Mouse (Mus musculus) midbrain, embryonic 10.5 days (tissue): Measurements from ENCODE around the gene Gadd45gip1. TPM values are rescaled to one million over a fixed set of nuclear protein-coding genes. Genes with fewer than 3 reads are reported as not detected.

Source experiments
- DNase-seq: peaks from one replicate; pipeline ENCODE4 v3.0.0-alpha.2; 2017; ENCODE audit warnings: low spot score
- H3K27ac ChIP-seq: fragments of 300-500 bp; sonication (generic); replicated peaks from 2 replicates; pipeline ENCODE4 v1.5.1; 2016; ENCODE audit warnings: mild to moderate bottlenecking
- H3K27me3 ChIP-seq: fragments of 300-500 bp; sonication (generic); 2 replicates; pipeline ENCODE4 v1.6.1; 2016; ENCODE audit warnings: low read depth, mild to moderate bottlenecking; ENCODE audit not compliant: poor library complexity, severe bottlenecking
- H3K36me3 ChIP-seq: fragments of 300-500 bp; sonication (generic); 2 replicates; pipeline ENCODE4 v1.6.1; 2016; ENCODE audit warnings: mild to moderate bottlenecking, moderate library complexity
- H3K4me1 ChIP-seq: fragments of 300-500 bp; sonication (generic); 2 replicates; pipeline ENCODE4 v1.6.1; 2016
- H3K4me3 ChIP-seq: fragments of 300-500 bp; sonication (generic); 2 replicates; pipeline ENCODE4 v1.5.1; 2016; ENCODE audit warnings: mild to moderate bottlenecking, moderate library complexity
- H3K9me3 ChIP-seq: fragments of 300-500 bp; sonication (generic); replicated peaks from 2 replicates; pipeline ENCODE4 v1.6.1; 2016; ENCODE audit warnings: mild to moderate bottlenecking
- WGBS: fragments of 180-500 bp; shearing (Covaris S2); methylation state at CpG from one replicate; pipeline ENCODE4 v1.1.7; 2016; 5-methylcytosine and 5-hydroxymethylcytosine counted together
- polyA plus RNA-seq: library from polyadenylated mRNA; unstranded; fragments of >200 nt; fragmentation: Nextera tagmentation; extraction: Ambion mirVana; gene quantifications from 2 replicates; pipeline ENCODE4 v1.2.1, GENCODE M21; 2016

Gene Gadd45gip1
- polyA plus RNA-seq, 1 experiment from 2014 or later: 47.2 TPM

DNA sequence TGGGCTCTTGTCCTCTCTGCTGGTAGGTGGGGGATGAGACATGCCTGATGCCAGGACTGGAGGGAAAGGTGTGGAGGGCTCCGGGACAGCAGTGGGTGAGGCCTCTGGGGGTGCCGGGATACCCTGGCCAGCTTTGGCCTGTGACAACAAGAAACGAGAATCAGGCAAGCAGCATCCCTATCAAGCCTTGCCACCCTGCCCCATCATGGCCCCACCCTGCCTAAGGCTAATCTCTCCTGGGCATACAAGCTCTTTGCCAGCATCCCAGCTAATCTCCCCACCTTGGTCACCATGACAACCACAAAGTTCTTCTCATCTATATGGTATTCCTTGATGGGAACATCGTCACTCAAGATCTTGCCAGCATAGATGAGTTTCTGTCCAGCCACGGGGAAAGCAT is 7.2 kb downstream of the Gadd45gip1 start:
- peaks cover 83% of the 10 kb centered on the region for H3K36me3 ChIP-seq
- H3K9me3 ChIP-seq: no peaks in the 10 kb centered on the region
- WGBS: 88% methylated on average over 5 of the region's 5 CpGs
- no peak overlapping the region for H3K27ac ChIP-seq
- H3K4me3 ChIP-seq: no peak overlapping the region
- peaks cover 44% of the 10 kb centered on the region for H3K4me1 ChIP-seq
- no peak for DNase-seq
- no peaks in the 10 kb centered on the region for H3K27me3 ChIP-seq

- H3K27ac ChIP-seq: peak overlapping the region; percentile 97; the same call in 1 of the 2 replicates
- 95% methylated on average over 2 of the region's 2 CpGs for WGBS
- H3K4me3 ChIP-seq: peak overlapping the region; percentile 92
- H3K9me3 ChIP-seq: no peaks in the 10 kb centered on the region
- no peak for DNase-seq
- peaks cover 51% of the 10 kb centered on the region for H3K4me1 ChIP-seq
- no peaks in the 10 kb centered on the region for H3K27me3 ChIP-seq
- peaks cover 83% of the 10 kb centered on the region for H3K36me3 ChIP-seq
Measured at GRCm38 (mm10) chr8:84839411-84839810, 8.1 kb downstream of the Gadd45gip1 start.

GRCm38 (mm10) chr8:84839875-84840247 is 8.5 kb downstream of the Gadd45gip1 start:
- Histone ChIP-seq H3K36me3 (peaks cover 83% of the 10 kb centered on the region), H3K9me3 (no peaks in the 10 kb centered on the region), H3K4me1 (peaks cover 56% of the 10 kb centered on the region), H3K27ac (peak overlapping the region; percentile 97), H3K27me3 (no peaks in the 10 kb centered on the region), H3K4me3 (peak overlapping the region; percentile 92)
- WGBS: 6% methylated on average over 7 of the region's 7 CpGs
- DNase-seq: no peak

DNA sequence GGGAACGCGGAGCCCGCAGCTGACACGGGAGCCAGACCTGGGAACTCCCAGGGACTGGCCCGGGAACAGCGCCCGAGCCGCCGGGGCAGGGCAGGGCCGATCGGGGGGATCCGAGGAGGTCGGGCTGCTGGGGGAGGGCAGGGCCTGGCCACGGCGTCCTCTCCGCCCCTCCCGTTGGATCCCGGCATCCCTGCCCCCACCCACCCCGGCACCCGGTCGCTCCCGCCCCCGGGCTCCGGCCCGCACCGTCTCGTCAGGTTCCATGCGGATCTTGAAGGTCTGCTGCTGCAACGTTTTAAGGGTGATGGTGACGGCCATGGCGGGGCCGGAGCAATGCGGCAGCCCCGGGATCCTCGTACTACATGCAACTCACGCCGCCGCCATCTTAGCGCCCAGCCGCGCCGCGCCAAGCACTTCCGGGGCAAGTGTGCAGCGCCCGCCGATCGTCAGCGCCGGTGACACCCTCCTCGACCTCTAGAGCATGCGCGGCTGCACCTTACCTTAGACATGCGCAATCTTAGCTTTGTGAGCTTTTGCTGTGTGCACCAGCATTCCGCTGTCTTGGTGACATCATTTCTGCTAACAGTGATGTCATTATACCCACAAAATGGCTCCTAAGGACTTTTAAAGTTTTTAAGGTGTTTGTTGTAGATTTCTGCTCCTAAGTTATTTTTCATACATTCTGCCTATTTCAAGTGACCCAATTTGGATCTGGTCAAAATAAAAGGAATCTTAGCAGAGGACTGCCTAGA is 9.1 kb downstream of the Gadd45gip1 start, which contains the start of gene Rad23a:
TSS of gene Rad23a (minus strand) at position 418 of the 752 bp plus-strand sequence.
- H3K36me3 ChIP-seq: peaks cover 83% of the 10 kb centered on the region
- H3K27ac ChIP-seq: peak within 1 kb of the TSS; percentile 97
- no peaks in the 10 kb centered on the region for H3K9me3 ChIP-seq
- peaks cover 61% of the 10 kb centered on the region for H3K4me1 ChIP-seq
- under 1% methylated on average over 55 of the region's 55 CpGs for WGBS
- H3K4me3 ChIP-seq: peak within 1 kb of the TSS; percentile 92
- no peaks in the 10 kb centered on the region for H3K27me3 ChIP-seq
- peak; percentile 94 for DNase-seq

DNA sequence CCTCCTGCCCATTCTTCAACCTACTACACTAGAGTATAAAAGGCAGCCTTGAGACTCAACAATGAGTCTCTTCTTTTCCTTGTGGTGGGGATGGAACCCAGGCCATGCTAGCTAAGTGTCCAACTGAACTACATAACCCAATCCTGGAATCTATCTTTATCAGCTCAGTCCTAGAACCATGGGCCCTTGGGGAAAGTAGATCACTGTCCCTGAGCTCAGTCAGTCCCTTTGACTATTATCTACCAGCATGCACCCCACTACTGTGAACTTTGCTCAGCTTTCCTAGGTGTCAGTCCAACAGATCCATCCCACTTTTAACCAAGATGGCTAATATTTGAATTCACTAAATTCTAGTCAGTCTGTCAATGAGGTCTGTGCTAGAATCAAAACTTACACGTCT is 10.2 kb downstream of the Gadd45gip1 start:
- peaks cover 62% of the 10 kb centered on the region for H3K4me1 ChIP-seq
- 85% methylated on average over 1 of the region's 1 CpGs for WGBS
- no peak overlapping the region for H3K4me3 ChIP-seq
- H3K36me3 ChIP-seq: peaks cover 78% of the 10 kb centered on the region
- DNase-seq: no peak
- no peaks in the 10 kb centered on the region for H3K27me3 ChIP-seq
- H3K27ac ChIP-seq: no peak overlapping the region
- no peaks in the 10 kb centered on the region for H3K9me3 ChIP-seq

- no peaks in the 10 kb centered on the region for H3K9me3 ChIP-seq
- peaks cover 50% of the 10 kb centered on the region for H3K4me1 ChIP-seq
- H3K27ac ChIP-seq: no peak overlapping the region
- DNase-seq: no peak
- 92% methylated on average over 9 of the region's 9 CpGs for WGBS
- H3K36me3 ChIP-seq: peaks cover 50% of the 10 kb centered on the region
- peak overlapping the region; percentile 94 for H3K4me3 ChIP-seq
- no peaks in the 10 kb centered on the region for H3K27me3 ChIP-seq
Measured at GRCm38 (mm10) chr8:84844397-84845070, 13.2 kb downstream of the Gadd45gip1 start.

DNA sequence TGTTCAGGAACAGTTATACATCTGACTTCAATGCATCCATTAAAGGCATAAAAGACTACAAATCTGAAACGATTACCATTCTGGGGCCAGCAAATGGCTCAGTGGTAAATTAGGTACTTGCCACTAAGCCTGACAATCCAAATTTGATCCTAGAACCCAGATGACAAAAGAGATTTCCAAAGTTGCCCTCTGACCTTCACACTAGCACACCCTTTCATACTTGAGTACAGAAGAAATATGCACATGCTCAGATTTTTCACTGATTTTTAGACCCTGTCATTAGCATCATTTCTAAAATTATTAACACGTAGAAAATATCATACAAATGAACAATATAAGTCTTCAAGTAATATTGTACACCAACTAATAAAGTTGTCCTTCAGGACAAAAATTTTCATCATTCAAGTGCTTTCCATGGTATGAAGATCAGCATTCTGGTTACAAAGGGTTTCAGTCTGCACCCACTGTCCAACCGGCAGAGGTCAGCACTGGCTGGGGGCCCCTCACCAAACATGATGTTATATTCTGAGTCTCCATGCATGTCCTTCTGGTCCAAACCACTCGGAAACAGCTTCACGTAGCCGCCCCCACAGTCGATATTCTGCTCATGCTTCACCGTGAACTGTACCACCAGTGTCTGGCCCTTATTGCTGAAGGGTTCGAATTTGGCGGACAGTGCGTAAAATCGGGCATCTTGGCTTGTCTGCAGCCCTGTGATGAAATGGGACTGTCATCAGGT is 14.2 kb downstream of the Gadd45gip1 start:
- peaks cover 42% of the 10 kb centered on the region for H3K4me1 ChIP-seq
- 28% methylated on average over 12 of the region's 12 CpGs for WGBS
- peak overlapping the region; percentile 94 for H3K4me3 ChIP-seq
- no peaks in the 10 kb centered on the region for H3K9me3 ChIP-seq
- H3K27ac ChIP-seq: peak overlapping the region; percentile 96
- peaks cover 50% of the 10 kb centered on the region for H3K36me3 ChIP-seq
- peak; percentile 52 for DNase-seq
- H3K27me3 ChIP-seq: no peaks in the 10 kb centered on the region

DNA sequence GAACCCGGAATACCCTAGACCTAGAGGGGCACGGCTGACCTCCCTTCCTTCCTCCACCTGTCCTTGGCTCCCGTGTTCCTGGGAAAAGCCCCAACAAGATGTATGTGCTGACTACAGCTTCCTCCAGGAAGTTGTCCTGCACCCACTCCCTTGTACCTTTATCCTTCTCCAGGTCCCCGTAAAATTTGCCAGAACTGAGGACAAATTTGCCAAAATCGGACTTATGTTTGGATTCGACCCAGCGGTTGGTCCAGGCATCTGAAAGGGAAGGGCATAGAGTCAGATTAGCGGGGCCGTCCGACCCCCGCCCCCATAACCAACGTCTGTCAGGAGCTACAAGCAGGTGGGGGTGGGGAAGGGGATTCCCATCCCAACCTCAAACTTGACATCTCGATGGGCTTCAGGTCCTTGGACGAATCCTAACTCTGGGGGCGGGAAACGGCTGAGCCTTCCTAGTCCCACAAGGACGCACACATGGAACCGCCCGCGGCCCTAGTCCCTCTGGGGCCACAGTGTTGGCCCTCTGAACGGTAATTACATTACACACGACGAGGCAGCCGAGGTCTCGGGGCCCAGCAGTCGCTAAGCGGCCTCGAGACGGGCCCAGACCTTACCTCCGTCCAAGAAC is 14.9 kb downstream of the Gadd45gip1 start:
- H3K27me3 ChIP-seq: no peaks in the 10 kb centered on the region
- peak overlapping the region; percentile 94 for H3K4me3 ChIP-seq
- no peaks in the 10 kb centered on the region for H3K9me3 ChIP-seq
- peaks cover 42% of the 10 kb centered on the region for H3K4me1 ChIP-seq
- H3K27ac ChIP-seq: peak overlapping the region; percentile 96
- H3K36me3 ChIP-seq: peaks cover 47% of the 10 kb centered on the region
- DNase-seq: no peak
- WGBS: under 1% methylated on average over 30 of the region's 30 CpGs

- Histone ChIP-seq H3K4me1 (peaks cover 42% of the 10 kb centered on the region), H3K9me3 (no peaks in the 10 kb centered on the region), H3K4me3 (peak within 1 kb of the TSS; percentile 94), H3K27ac (peak within 1 kb of the TSS; percentile 96), H3K27me3 (no peaks in the 10 kb centered on the region), H3K36me3 (peaks cover 40% of the 10 kb centered on the region)
- under 1% methylated on average over 55 of the region's 55 CpGs for WGBS
- DNase-seq: peak; percentile 100
Measured at GRCm38 (mm10) chr8:84846722-84847572, 15.6 kb downstream of the Gadd45gip1 start, which contains the start of gene Calr. TSS of gene Calr (minus strand) at chr8:84846934.

- no peak for DNase-seq
- no peaks in the 10 kb centered on the region for H3K27me3 ChIP-seq
- peak overlapping the region; percentile 96 for H3K27ac ChIP-seq
- peaks cover 31% of the 10 kb centered on the region for H3K36me3 ChIP-seq
- 61% methylated on average over 6 of the region's 6 CpGs for WGBS
- peak overlapping the region; percentile 94 for H3K4me3 ChIP-seq
- H3K9me3 ChIP-seq: no peaks in the 10 kb centered on the region
- peaks cover 38% of the 10 kb centered on the region for H3K4me1 ChIP-seq
Measured at GRCm38 (mm10) chr8:84847684-84848435, 16.5 kb downstream of the Gadd45gip1 start.

GRCm38 (mm10) chr8:84856434-84856833 is 25.1 kb downstream of the Gadd45gip1 start:
- Histone ChIP-seq H3K4me3 (peak overlapping the region; percentile 87), H3K9me3 (no peaks in the 10 kb centered on the region), H3K27me3 (no peaks in the 10 kb centered on the region; the same call in 1 of the 2 replicates), H3K36me3 (peaks cover 29% of the 10 kb centered on the region), H3K27ac (peak overlapping the region; percentile 93), H3K4me1 (peaks cover 13% of the 10 kb centered on the region)
- DNase-seq: no peak
- 93% methylated on average over 3 of the region's 3 CpGs for WGBS
